Mouse (Mus musculus): ENCODE results near the gene Rbm4b. TPM values are rescaled to one million over a fixed set of nuclear protein-coding genes. Genes with fewer than 3 reads are reported as not detected.
"Not testable (repeated sequence)": the region's sequence is repeated elsewhere in the genome, so short reads cannot be mapped to it uniquely, and the experiment has no call there.

Gene Rbm4b
- polyA plus RNA-seq, 1 experiment from 2014 or later, result 134 TPM

- no peak for ATAC-seq (ENCODE audit: low FRiP score, low read depth)
- 81% methylated on average over 14 of the region's 14 CpGs for WGBS
- peaks cover 82% of the 10 kb centered on the region for H3K36me3 ChIP-seq
- H3K4me3 ChIP-seq, result no peak overlapping the region
- H3K27ac ChIP-seq (replicated peaks), result no peak overlapping the region
- H3K9me3 ChIP-seq, result no peaks in the 10 kb centered on the region
- H3K4me1 ChIP-seq (replicated peaks), result no peaks in the 10 kb centered on the region
- no peaks in the 10 kb centered on the region for H3K27me3 ChIP-seq
- H3K4me2 ChIP-seq, result no peak overlapping the region
- no peak overlapping the region for H3K9ac ChIP-seq
Measured at GRCm38 (mm10) chr19:4746611-4747010, 9.7 kb upstream of the Rbm4b start.

- Histone ChIP-seq H3K4me3 (no peak overlapping the region), H3K36me3 (peaks cover 78% of the 10 kb centered on the region), H3K27ac (replicated peaks) (no peak overlapping the region), H3K4me1 (replicated peaks) (no peaks in the 10 kb centered on the region), H3K9ac (no peak overlapping the region), H3K27me3 (no peaks in the 10 kb centered on the region), H3K9me3 (no peaks in the 10 kb centered on the region), H3K4me2 (no peak overlapping the region)
- ATAC-seq (ENCODE audit: low FRiP score, low read depth), result no peak
- 92% methylated on average over 9 of the region's 9 CpGs for WGBS
Measured at GRCm38 (mm10) chr19:4747631-4748312, 8.5 kb upstream of the Rbm4b start.

- Histone ChIP-seq H3K4me1 (replicated peaks) (no peaks in the 10 kb centered on the region), H3K27me3 (no peaks in the 10 kb centered on the region), H3K36me3 (peaks cover 75% of the 10 kb centered on the region), H3K27ac (replicated peaks) (no peak overlapping the region), H3K4me3 (no peak overlapping the region), H3K9me3 (no peaks in the 10 kb centered on the region), H3K4me2 (no peak overlapping the region), H3K9ac (no peak overlapping the region)
- WGBS, result 87% methylated on average over 10 of the region's 10 CpGs
- ATAC-seq (ENCODE audit: low FRiP score, low read depth), result no peak
Measured at GRCm38 (mm10) chr19:4748493-4748892, 7.8 kb upstream of the Rbm4b start.

GRCm38 (mm10) chr19:4749975-4750374, 6.3 kb upstream of the Rbm4b start:
- WGBS, result 90% methylated on average over 6 of the region's 6 CpGs
- Histone ChIP-seq H3K27ac (replicated peaks) (no peak overlapping the region), H3K27me3 (no peaks in the 10 kb centered on the region), H3K4me1 (replicated peaks) (0 out of 2 replicates have a peak, but pooled peaks cover 1% of the 10 kb centered on the region), H3K4me3 (no peak overlapping the region), H3K9ac (no peak overlapping the region), H3K9me3 (no peaks in the 10 kb centered on the region), H3K36me3 (peaks cover 64% of the 10 kb centered on the region), H3K4me2 (no peak overlapping the region)
- no peak for ATAC-seq (ENCODE audit: low FRiP score, low read depth)

GRCm38 (mm10) chr19:4755565-4756192, 618 bp upstream of the Rbm4b start:
- Histone ChIP-seq H3K36me3 (peaks cover 19% of the 10 kb centered on the region), H3K9ac (peak overlapping the region; percentile 46), H3K4me3 (peak overlapping the region; percentile 81), H3K4me1 (replicated peaks) (peaks cover 36% of the 10 kb centered on the region), H3K9me3 (no peaks in the 10 kb centered on the region), H3K4me2 (peak overlapping the region; percentile 74), H3K27me3 (no peaks in the 10 kb centered on the region), H3K27ac (replicated peaks) (peak overlapping the region; percentile 99)
- peak; percentile 63 for ATAC-seq (ENCODE audit: low FRiP score, low read depth)
- under 1% methylated on average over 10 of the region's 10 CpGs for WGBS

- Histone ChIP-seq H3K9ac (peak overlapping the region; percentile 92), H3K27me3 (no peaks in the 10 kb centered on the region), H3K27ac (replicated peaks) (peak overlapping the region; percentile 99), H3K4me1 (replicated peaks) (peaks cover 48% of the 10 kb centered on the region), H3K4me2 (peak overlapping the region; percentile 74), H3K36me3 (peaks cover 19% of the 10 kb centered on the region), H3K9me3 (no peaks in the 10 kb centered on the region), H3K4me3 (peak overlapping the region; percentile 81)
- ATAC-seq (ENCODE audit: low FRiP score, low read depth), result no peak
- 2% methylated on average over 9 of the region's 9 CpGs for whole genome bisulfite sequencing
Measured at GRCm38 (mm10) chr19:4756921-4757320, 624 bp downstream of the Rbm4b start.

GRCm38 (mm10) chr19:4760544-4760943, 4.2 kb downstream of the Rbm4b start:
- Histone ChIP-seq H3K4me1 (replicated peaks) (peaks cover 72% of the 10 kb centered on the region), H3K4me2 (0 out of 2 replicates have a peak overlapping the region, but pooled peaks have one; percentile 13), H3K36me3 (peaks cover 39% of the 10 kb centered on the region)
- not testable (repeated sequence) for H3K9me3 ChIP-seq; H3K27me3 ChIP-seq; ATAC-seq (ENCODE audit: low FRiP score, low read depth); H3K9ac ChIP-seq; H3K4me3 ChIP-seq; H3K27ac ChIP-seq (replicated peaks)
- 88% methylated on average over 8 of the region's 8 CpGs for WGBS

- H3K27ac ChIP-seq (replicated peaks), result no peak overlapping the region
- no peaks in the 10 kb centered on the region for H3K9me3 ChIP-seq
- H3K36me3 ChIP-seq, result peaks cover 54% of the 10 kb centered on the region
- no peak overlapping the region for H3K4me3 ChIP-seq
- H3K4me1 ChIP-seq (replicated peaks), result peaks cover 67% of the 10 kb centered on the region
- H3K4me2 ChIP-seq, result no peak overlapping the region
- 62% methylated on average over 1 of the region's 1 CpGs for WGBS
- H3K9ac ChIP-seq, result no peak overlapping the region
- no peak for ATAC-seq (ENCODE audit: low FRiP score, low read depth)
- H3K27me3 ChIP-seq, result no peaks in the 10 kb centered on the region
Measured at GRCm38 (mm10) chr19:4762876-4763275, 6.6 kb downstream of the Rbm4b start.

GRCm38 (mm10) chr19:4767507-4768148, 11.3 kb downstream of the Rbm4b start:
- ATAC-seq (ENCODE audit: low FRiP score, low read depth), result no peak
- H3K36me3 ChIP-seq, result peaks cover 72% of the 10 kb centered on the region
- no peaks in the 10 kb centered on the region for H3K9me3 ChIP-seq
- no peak overlapping the region for H3K4me3 ChIP-seq
- no peak overlapping the region for H3K9ac ChIP-seq
- no peaks in the 10 kb centered on the region for H3K27me3 ChIP-seq
- no peak overlapping the region for H3K27ac ChIP-seq (replicated peaks)
- H3K4me2 ChIP-seq, result no peak overlapping the region
- 92% methylated on average over 12 of the region's 12 CpGs for WGBS
- peaks cover 23% of the 10 kb centered on the region for H3K4me1 ChIP-seq (replicated peaks)

GRCm38 (mm10) chr19:4772785-4773184, 16.5 kb downstream of the Rbm4b start:
- Histone ChIP-seq H3K4me3 (no peak overlapping the region), H3K27ac (replicated peaks) (no peak overlapping the region), H3K9me3 (no peaks in the 10 kb centered on the region), H3K36me3 (peaks cover 68% of the 10 kb centered on the region), H3K9ac (no peak overlapping the region), H3K27me3 (no peaks in the 10 kb centered on the region), H3K4me2 (no peak overlapping the region), H3K4me1 (replicated peaks) (no peaks in the 10 kb centered on the region)
- 89% methylated on average over 3 of the region's 3 CpGs for WGBS
- ATAC-seq (ENCODE audit: low FRiP score, low read depth), result no peak

- peaks cover 54% of the 10 kb centered on the region for H3K36me3 ChIP-seq
- no peak overlapping the region for H3K9ac ChIP-seq
- no peak overlapping the region for H3K27ac ChIP-seq (replicated peaks)
- no peaks in the 10 kb centered on the region for H3K9me3 ChIP-seq
- ATAC-seq (ENCODE audit: low FRiP score, low read depth), result no peak
- no peaks in the 10 kb centered on the region for H3K27me3 ChIP-seq
- no peak overlapping the region for H3K4me3 ChIP-seq
- no peak overlapping the region for H3K4me2 ChIP-seq
- WGBS, result 88% methylated on average over 2 of the region's 2 CpGs
- H3K4me1 ChIP-seq (replicated peaks), result peaks cover 13% of the 10 kb centered on the region
Measured at GRCm38 (mm10) chr19:4782891-4783290, 26.6 kb downstream of the Rbm4b start.

GRCm38 (mm10) chr19:4785206-4785605, 28.9 kb downstream of the Rbm4b start:
- Histone ChIP-seq H3K36me3 (peaks cover 63% of the 10 kb centered on the region), H3K4me3 (no peak overlapping the region)

More at GRCm38 (mm10) chr19:4785206-4785605, 28.9 kb downstream of the Rbm4b start:
- no peak for ATAC-seq (ENCODE audit: low FRiP score, low read depth)
- H3K4me2 ChIP-seq, result no peak overlapping the region
- no peak overlapping the region for H3K9ac ChIP-seq
- 89% methylated on average over 7 of the region's 7 CpGs for WGBS
- H3K4me1 ChIP-seq (replicated peaks), result peaks cover 34% of the 10 kb centered on the region
- H3K9me3 ChIP-seq, result no peaks in the 10 kb centered on the region
- no peaks in the 10 kb centered on the region for H3K27me3 ChIP-seq
- H3K27ac ChIP-seq (replicated peaks), result no peak overlapping the region
